In the genomic region with DNA sequence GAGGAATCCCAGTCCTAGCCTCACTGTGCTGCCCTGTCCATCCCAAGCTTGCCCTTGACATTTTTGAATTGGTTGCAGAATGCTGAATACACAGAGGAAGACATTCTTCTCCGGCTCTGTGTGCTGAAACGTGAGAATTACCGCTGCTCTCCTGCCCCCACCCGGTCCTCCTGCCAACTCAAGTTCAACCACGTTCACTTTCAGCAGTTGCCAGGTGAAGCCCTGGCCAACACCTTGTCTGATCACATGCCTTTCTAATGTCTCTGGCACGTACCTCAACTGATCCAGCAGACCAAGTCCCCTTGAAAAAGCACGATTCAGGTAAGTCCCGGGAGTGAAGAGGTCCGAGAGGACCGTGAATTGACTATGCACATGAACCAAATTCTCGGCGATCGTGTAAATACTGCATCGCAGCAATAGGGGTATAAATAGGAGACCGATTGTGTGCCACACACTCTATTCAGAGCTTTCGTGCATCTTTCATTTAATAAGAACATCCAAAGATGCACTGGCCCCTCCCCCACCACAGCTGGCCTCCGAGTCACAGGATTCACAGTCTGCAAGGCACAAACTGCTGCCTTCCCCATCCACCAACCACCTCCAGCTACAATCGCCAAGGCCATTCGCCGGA, we compare ENCODE assay signal across 8 mouse cellular contexts. TPM values are rescaled to one million over a fixed set of nuclear protein-coding genes. Genes with fewer than 3 reads are reported as not detected.
DNase-seq lines count a peak whose midpoint lies in the region; ATAC-seq and TF ChIP-seq lines count a peak whose summit lies in the region.

No protein-coding gene starts in this region.

- H3K4me2 ChIP-seq in neural tube, embryonic 11.5 days (ENCODE audit: low read depth), result peak overlapping the region; percentile 93
- peak overlapping the region; percentile 83 for H3K4me2 ChIP-seq in hindbrain, postnatal 0 days (ENCODE audit: low read depth, low read length)
- H3K4me2 ChIP-seq in midbrain, embryonic 13.5 days (replicated peaks), result peak overlapping the region; percentile 88

- 81% methylated on average over 20 of the region's 20 CpGs for WGBS in neural tube, embryonic 11.5 days
- WGBS in hindbrain, postnatal 0 days, result 48% methylated on average over 20 of the region's 20 CpGs
- 71% methylated on average over 20 of the region's 20 CpGs for WGBS in midbrain, embryonic 13.5 days

- no peak overlapping the region for H3K4me3 ChIP-seq in neural tube, embryonic 11.5 days (ENCODE audit: low read depth, low read length)
- peak overlapping the region; percentile 89 for H3K4me3 ChIP-seq in hindbrain, postnatal 0 days (ENCODE audit: low read length)
- H3K4me3 ChIP-seq in midbrain, embryonic 13.5 days (replicated peaks), result peak overlapping the region; percentile 77

- 0 out of 2 replicates have a peak overlapping the region, but pooled peaks have one; percentile 53 for H3K27ac ChIP-seq in neural tube, embryonic 11.5 days (ENCODE audit: low read depth, low read length)
- H3K27ac ChIP-seq in hindbrain, postnatal 0 days, result peak overlapping the region; percentile 92
- peak overlapping the region; percentile 93 for H3K27ac ChIP-seq in midbrain, embryonic 13.5 days

- TF ChIP-seq CTCF in hindbrain, postnatal 0 days (IDR thresholded peaks at IDR 0.05; ENCODE audit: low read depth), result no peak

- H3K9ac ChIP-seq in neural tube, embryonic 11.5 days (ENCODE audit: low read length), result no peak overlapping the region
- H3K9ac ChIP-seq in hindbrain, postnatal 0 days (replicated peaks; ENCODE audit: low read length), result peak overlapping the region; percentile 1; the same call in 1 of the 2 replicates
- H3K9ac ChIP-seq in midbrain, embryonic 13.5 days (replicated peaks), result peak overlapping the region; percentile 92

- peak; percentile 50 for DNase-seq in cerebellum, adult 11 months
- no peak for DNase-seq in cerebellum, adult 8-10 months
- peak; percentile 40 for DNase-seq in neural tube, embryonic 11.5 days (ENCODE audit: low spot score)
- no peak for DNase-seq in neural tube, embryonic 10.5 days (ENCODE audit: extremely low spot score, low spot score)
- peak; percentile 16 for DNase-seq in hindbrain, postnatal 0 days (ENCODE audit: low spot score)
- peak; percentile 86 for DNase-seq in thymus, postnatal 4 days

- no peaks in the 10 kb centered on the region for H3K27me3 ChIP-seq in neural tube, embryonic 11.5 days (ENCODE audit: control insufficient read depth, insufficient read depth, low read length)
- no peaks in the 10 kb centered on the region for H3K27me3 ChIP-seq in hindbrain, postnatal 0 days (ENCODE audit: insufficient read depth, low read length)
- H3K27me3 ChIP-seq in midbrain, embryonic 13.5 days, result no peaks in the 10 kb centered on the region

- no peaks in the 10 kb centered on the region for H3K36me3 ChIP-seq in neural tube, embryonic 11.5 days (ENCODE audit: control insufficient read depth, insufficient read depth, low read length)
- H3K36me3 ChIP-seq in hindbrain, postnatal 0 days (ENCODE audit: insufficient read depth, low read length), result no peaks in the 10 kb centered on the region
- H3K36me3 ChIP-seq in midbrain, embryonic 13.5 days, result peaks cover 11% of the 10 kb centered on the region; the same call in 1 of the 2 replicates

- H3K4me1 ChIP-seq in neural tube, embryonic 11.5 days (ENCODE audit: control insufficient read depth, insufficient read depth, low read length), result peaks cover 14% of the 10 kb centered on the region
- H3K4me1 ChIP-seq in hindbrain, postnatal 0 days (ENCODE audit: insufficient read depth, low read length), result peaks cover 15% of the 10 kb centered on the region
- H3K4me1 ChIP-seq in midbrain, embryonic 13.5 days (replicated peaks), result peaks cover 59% of the 10 kb centered on the region

- ATAC-seq in neural tube, embryonic 11.5 days (ENCODE audit: insufficient read depth, low FRiP score, low TSS enrichment), result no peak
- no peak for ATAC-seq in hindbrain, postnatal 0 days
- ATAC-seq in midbrain, embryonic 13.5 days, result no peak
- ATAC-seq in inflammation-experienced regulatory T-cells, adult 6 months, result no peak

- no peaks in the 10 kb centered on the region for H3K9me3 ChIP-seq in neural tube, embryonic 11.5 days (ENCODE audit: control insufficient read depth, low read length)
- H3K9me3 ChIP-seq in hindbrain, postnatal 0 days (ENCODE audit: low read length), result no peaks in the 10 kb centered on the region
- H3K9me3 ChIP-seq in midbrain, embryonic 13.5 days, result no peaks in the 10 kb centered on the region

RNA-seq across cellular contexts. Expression of a gene that starts 3.4 kb away (rescaled TPM):
- polyA plus RNA-seq in neural tube, embryonic 11.5 days (2014; fragmentation: Nextera tagmentation; extraction: Ambion mirVana), result 55.8 and 66.4 TPM in 2 replicates
- 136 and 162 TPM in 2 replicates for total RNA-seq in hindbrain, postnatal 0 days (2014; rRNA removed)
- polyA plus RNA-seq in hindbrain, postnatal 0 days (2015; fragmentation: Nextera tagmentation; extraction: Ambion mirVana), result 72.4 and 79.1 TPM in 2 replicates
- 75.5 and 80.8 TPM in 2 replicates for polyA plus RNA-seq in midbrain, embryonic 13.5 days (2015; fragmentation: Nextera tagmentation; extraction: Ambion mirVana)
- polyA plus RNA-seq in inflammation-experienced regulatory T-cells, adult 6 months (2017; shearing (Covaris generic)), result 10 to 100 TPM; 64.0 to 82.6 (median 70.0) TPM

Comparison
In these comparisons a context has a peak if more than half of its experiments do, and no peak if none do; other contexts are left out.
1. DNase-seq: peak in cerebellum, adult 11 months (single experiment), neural tube, embryonic 11.5 days (single experiment), hindbrain, postnatal 0 days (single experiment) and thymus, postnatal 4 days (single experiment); none in cerebellum, adult 8-10 months (single experiment) and neural tube, embryonic 10.5 days (single experiment).
2. Peak in every context shown above with its lines, with median percentiles within 50 percentile points of each other: H3K27ac ChIP-seq and H3K4me2 ChIP-seq.